Mouse (Mus musculus) small intestine, adult 2 months (tissue): Measurements from ENCODE around the gene Fgfr4.

ENCODE experiments used
- CTCF ChIP-seq: fragments of 200-500 bp; IDR thresholded peaks from 2 replicates; pipeline ENCODE4 v1.5.1; 2012; ENCODE audit warnings: low read depth, mild to moderate bottlenecking, control low read depth, inconsistent platforms, low read length, moderate library complexity, mixed read lengths; ENCODE audit not compliant: insufficient replicate concordance, insufficient read length; ENCODE audit errors: extremely low read depth
- POLR2A ChIP-seq: fragments of 200-500 bp; IDR thresholded peaks from 2 replicates; pipeline ENCODE4 v1.6.1; 2012; ENCODE audit warnings: low read depth, mild to moderate bottlenecking, control low read depth, inconsistent platforms, low read length, moderate library complexity

DNA sequence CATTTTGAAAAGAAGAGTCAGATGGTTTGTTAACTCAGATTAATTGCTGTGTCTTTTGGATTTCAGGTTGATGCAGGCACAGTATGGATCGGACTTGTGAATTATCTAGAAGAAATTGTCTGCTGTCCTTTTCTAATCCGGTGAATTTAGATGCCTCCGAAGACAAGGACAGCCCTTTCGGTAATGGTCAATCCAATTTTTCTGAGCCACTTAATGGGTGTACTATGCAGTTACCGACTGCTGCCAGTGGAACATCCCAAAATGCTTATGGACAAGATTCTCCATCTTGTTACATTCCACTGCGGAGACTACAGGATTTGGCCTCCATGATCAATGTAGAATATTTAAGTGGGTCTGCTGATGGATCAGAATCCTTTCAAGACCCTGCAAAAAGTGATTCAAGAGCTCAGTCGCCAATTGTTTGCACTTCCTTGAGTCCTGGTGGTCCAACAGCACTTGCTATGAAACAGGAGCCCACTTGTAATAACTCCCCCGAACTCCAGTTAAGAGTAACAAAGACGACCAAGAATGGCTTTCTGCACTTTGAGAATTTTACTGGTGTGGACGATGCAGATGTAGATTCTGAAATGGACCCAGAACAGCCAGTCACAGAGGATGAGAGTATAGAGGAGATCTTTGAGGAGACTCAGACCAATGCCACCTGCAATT lies 60.8 kb downstream of the Fgfr4 start:
- TF ChIP-seq CTCF = no peak
- no peak for TF ChIP-seq POLR2A
